ENCODE assay signal across 8 mouse cellular contexts in genomic region chr14:53935791-53936231, GRCm38 (mm10).
DNase-seq lines count a peak whose midpoint lies in the region.

No protein-coding gene starts in this region.

- peak; percentile 64 for DNase-seq in adrenal gland, adult 8-10 months
- peak; percentile 76 to 78 for DNase-seq in cerebellum, postnatal 25 days
- peak; percentile 74 to 96 for DNase-seq in gastrocnemius, postnatal 4 days (ENCODE audit: low spot score in 2 of 2)
- peak; percentile 49 for DNase-seq in kidney, adult 9 months
- DNase-seq in left cerebral cortex, adult 11 months (ENCODE audit: low spot score), result peak; percentile 6
- peak; percentile 59 for DNase-seq in lung, postnatal 36 days
- DNase-seq in spleen, adult 18-20 months, result peak; percentile 61 to 82
- DNase-seq in urinary bladder, adult 2 months (ENCODE audit: low spot score), result peak; percentile 99

Comparison
In these comparisons a context has a peak if more than half of its experiments do, and no peak if none do; other contexts are left out.
1. Peak in every context shown above with its lines: DNase-seq.
2. DNase-seq: peak in every context shown above with its lines; median percentile 99 in urinary bladder, adult 2 months; 85 in gastrocnemius, postnatal 4 days; 77 in cerebellum, postnatal 25 days; 72 in spleen, adult 18-20 months; 64 in adrenal gland, adult 8-10 months; 59 in lung, postnatal 36 days; 49 in kidney, adult 9 months; 6 in left cerebral cortex, adult 11 months.